Mouse (Mus musculus) right cerebral cortex, postnatal 4 days (tissue): Measurements from ENCODE around the gene Lonp2.

Source experiments
- DNase-seq: peaks from one replicate; pipeline ENCODE4 v3.0.0-alpha.2; 2022

The Lonp2 gene

GRCm38 (mm10) chr8:86758651-86759050, 134.8 kb downstream of the Lonp2 start:
- DNase-seq, result no peak

DNA sequence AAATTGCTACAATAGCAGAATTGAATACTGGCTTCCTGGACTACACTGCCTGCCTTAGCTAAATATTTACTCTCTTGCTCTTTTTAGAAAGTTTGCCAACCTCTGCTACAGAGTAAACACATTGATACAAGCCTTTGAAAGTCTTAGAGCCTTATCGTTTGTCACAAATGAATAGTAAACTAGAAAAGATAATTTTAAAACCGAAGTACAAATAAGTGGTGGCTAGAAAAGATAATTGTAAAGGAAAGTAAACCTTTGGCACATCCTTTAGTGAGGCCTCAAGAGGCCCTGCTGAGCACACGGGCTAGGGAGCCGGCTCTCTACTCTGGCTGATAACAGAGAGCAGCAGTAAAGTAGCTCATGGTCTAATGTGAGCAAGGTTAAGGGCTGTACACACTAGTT, 135.2 kb downstream of the Lonp2 start:
- no peak for DNase-seq

GRCm38 (mm10) chr8:86760746-86761145, 136.9 kb downstream of the Lonp2 start:
- DNase-seq, result no peak

- no peak for DNase-seq
Measured at GRCm38 (mm10) chr8:86762806-86763205, 139.0 kb downstream of the Lonp2 start.

- no peak for DNase-seq
Measured at GRCm38 (mm10) chr8:86765155-86765554, 141.3 kb downstream of the Lonp2 start.

DNA sequence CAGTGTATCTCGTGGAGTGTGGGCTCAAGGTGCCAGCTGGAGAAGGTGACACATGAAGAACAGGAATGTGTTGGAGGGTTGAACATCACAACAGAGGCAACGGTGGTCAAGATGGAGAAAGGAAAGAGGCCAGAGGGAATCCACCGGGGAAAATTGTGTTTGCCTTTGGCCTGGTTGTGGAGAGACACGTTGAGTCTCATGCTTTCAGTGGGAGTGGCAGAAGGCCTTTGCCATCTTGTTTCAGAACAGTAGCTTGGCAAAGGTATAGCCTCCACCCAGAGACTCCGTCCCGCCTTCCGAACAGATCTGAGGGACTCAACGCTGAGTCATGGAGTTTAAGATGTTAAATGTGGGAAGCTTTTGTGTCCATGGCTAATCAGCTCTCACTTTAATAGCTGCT, 141.8 kb downstream of the Lonp2 start:
- no peak for DNase-seq

DNA sequence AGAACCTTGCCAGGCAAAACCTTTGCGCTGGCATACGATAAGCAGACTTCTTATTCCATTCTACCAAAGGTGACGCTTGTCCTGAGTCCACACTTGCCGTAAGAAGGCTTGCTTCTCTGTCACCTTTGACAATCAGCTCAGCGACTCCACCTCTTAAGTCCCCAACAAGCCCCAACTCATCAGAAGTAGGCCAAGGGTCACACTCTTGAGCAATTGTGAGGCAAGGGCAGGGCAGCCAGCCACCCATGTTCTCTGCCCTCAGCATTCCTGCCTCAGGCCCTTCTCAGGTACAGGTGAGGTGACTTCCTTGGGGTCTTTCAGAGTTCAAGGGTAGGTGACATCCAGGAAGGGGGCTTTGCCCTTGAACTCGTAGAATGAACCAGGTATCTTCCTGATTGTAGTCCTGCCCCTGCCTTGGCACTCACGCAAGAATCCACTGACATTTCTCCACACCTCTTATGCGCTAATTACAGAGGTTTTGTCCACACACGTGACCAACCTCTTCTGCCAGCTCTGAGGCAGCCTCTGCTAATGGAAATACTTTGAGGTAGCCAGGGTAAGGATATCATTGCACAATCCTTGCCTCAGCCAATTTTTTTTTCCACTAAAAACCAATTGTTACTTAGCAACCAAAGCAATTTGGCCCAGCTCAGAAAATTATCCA, 142.8 kb downstream of the Lonp2 start:
- no peak for DNase-seq

GRCm38 (mm10) chr8:86768499-86768898, 144.7 kb downstream of the Lonp2 start:
- no peak for DNase-seq

DNA sequence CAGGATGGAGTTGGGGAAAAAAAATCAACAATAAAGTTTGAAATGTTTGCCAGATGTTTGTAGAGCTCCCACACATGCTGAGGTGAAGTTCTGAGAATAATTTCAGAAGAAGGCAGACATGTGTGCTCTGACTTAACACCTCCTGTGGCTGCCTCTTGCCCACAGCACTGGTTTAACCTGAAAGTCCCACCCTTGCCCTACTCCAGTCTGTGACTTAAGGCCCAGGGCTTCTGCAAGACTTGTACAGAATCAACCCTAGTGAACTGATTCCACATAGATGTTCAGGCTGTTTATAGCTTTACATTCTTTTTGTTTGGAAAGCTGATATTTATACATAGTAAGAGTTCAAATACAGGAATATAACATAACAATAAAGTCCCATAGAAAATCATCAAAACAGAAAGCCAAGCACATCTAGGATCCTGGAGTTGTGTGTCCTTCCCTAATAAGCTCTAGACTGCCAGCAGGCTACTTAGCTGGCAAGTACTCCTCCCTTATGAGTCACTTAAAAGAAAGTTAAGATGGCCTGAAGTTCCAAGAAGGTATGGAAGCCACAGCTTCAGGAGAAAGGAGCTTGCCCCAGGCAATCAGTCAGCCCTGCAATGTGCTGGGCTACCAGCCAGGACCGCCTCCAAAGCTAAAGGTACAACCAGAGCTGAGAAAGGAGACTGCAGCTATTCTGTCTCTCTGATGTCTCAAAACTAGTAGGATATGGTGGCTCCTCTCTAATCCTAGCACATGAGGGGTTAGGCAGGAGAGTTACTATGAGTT, 146.3 kb downstream of the Lonp2 start:
- DNase-seq, result no peak
